Mouse (Mus musculus): ENCODE measurements around the gene Gm43720. TPM values are rescaled to one million over a fixed set of nuclear protein-coding genes. Genes with fewer than 3 reads are reported as not detected.
A peak's percentile ranks its signal among the peaks of the same experiment; 100 is the strongest.
"Not testable (repeated sequence)": the region's sequence is repeated elsewhere in the genome, so short reads cannot be mapped to it uniquely, and the experiment has no call there.

Gm43720 gene
- polyA plus RNA-seq, 1 experiment: not detected

DNA sequence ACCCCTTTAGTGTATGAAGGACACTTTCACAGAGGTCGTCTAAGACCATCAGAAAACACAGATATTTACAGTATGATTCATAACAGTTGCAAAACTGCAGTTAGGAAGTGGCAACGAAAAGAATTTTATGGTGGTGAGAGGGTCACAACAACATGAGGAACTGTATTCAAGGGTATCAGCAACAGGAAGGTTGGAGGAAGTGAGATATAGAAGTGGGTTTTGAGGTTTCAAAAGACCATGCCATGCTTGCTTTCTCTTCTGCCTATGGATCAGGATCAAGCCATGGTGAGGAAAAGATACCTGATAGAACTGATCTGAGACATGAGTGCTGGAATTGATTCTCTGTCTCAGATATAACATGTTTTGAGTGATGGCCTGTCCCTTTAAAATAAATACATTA is 52.4 kb downstream of the Gm43720 start:
- no peaks in the 10 kb centered on the region for H3K79me2 ChIP-seq (ENCODE audit: control insufficient read depth, insufficient read depth)
- H3K27me3 ChIP-seq (ENCODE audit: control insufficient read depth, insufficient read depth, insufficient read length): no peaks in the 10 kb centered on the region
- no peak overlapping the region for H3K4me3 ChIP-seq (ENCODE audit: insufficient read depth, poor library complexity, severe bottlenecking)
- no peaks in the 10 kb centered on the region for H3K79me3 ChIP-seq (ENCODE audit: low read depth)
- TF ChIP-seq FOSL1 (IDR thresholded peaks at IDR 0.05; ENCODE audit: insufficient read depth, low read length, poor library complexity, severe bottlenecking): no peak
- TF ChIP-seq MYOD1 (IDR thresholded peaks at IDR 0.05; ENCODE audit: control insufficient read depth, insufficient read length, low read depth): no peak
- TF ChIP-seq MAX (IDR thresholded peaks at IDR 0.05): no peak
- TF ChIP-seq CTCF (IDR thresholded peaks at IDR 0.05; ENCODE audit: control insufficient read depth, insufficient read depth, insufficient read length): no peak
- no peak for TF ChIP-seq CEBPB (IDR thresholded peaks at IDR 0.05; ENCODE audit: low read depth)
- no peak for TF ChIP-seq USF1 (IDR thresholded peaks at IDR 0.05; ENCODE audit: low read depth)
- TF ChIP-seq MYOG (IDR thresholded peaks at IDR 0.05; ENCODE audit: control insufficient read depth, extremely low read depth, insufficient read length): no peak
- no peaks in the 10 kb centered on the region for H3K36me3 ChIP-seq (ENCODE audit: control insufficient read depth, insufficient read depth)
- no peak overlapping the region for H3ac ChIP-seq (ENCODE audit: control insufficient read depth, insufficient read length, low read depth)

DNA sequence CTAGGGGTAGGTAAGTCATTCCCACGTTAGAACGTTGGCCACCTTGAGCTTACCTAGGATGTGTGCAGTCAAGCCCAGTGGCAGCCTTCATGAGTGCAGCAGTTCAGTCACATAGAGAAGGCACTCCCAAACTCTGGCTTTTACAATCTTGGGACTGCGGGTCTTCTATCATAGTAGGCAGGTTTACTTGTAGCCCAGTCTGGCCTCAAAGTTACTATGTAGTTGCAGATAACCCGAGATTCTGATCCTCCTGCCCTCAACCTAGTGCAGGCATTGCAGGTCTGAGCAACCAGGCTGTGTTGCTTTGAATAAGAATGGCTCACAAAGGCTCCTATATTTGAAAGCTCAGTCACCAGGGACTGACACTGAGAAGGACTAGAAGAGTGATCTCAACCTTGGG is 53.3 kb downstream of the Gm43720 start:
- Histone ChIP-seq H3K79me2 (ENCODE audit: control insufficient read depth, insufficient read depth) (no peaks in the 10 kb centered on the region), H3K27me3 (ENCODE audit: control insufficient read depth, insufficient read depth, insufficient read length) (no peaks in the 10 kb centered on the region), H3K79me3 (ENCODE audit: low read depth) (no peaks in the 10 kb centered on the region), H3K4me3 (ENCODE audit: insufficient read depth, poor library complexity, severe bottlenecking) (no peak overlapping the region), H3K36me3 (ENCODE audit: control insufficient read depth, insufficient read depth) (no peaks in the 10 kb centered on the region), H3ac (ENCODE audit: control insufficient read depth, insufficient read length, low read depth) (no peak overlapping the region)
- TF ChIP-seq MYOG (IDR thresholded peaks at IDR 0.05; ENCODE audit: control insufficient read depth, extremely low read depth, insufficient read length): no peak
- TF ChIP-seq MAX (IDR thresholded peaks at IDR 0.05): no peak
- TF ChIP-seq FOSL1 (IDR thresholded peaks at IDR 0.05; ENCODE audit: insufficient read depth, low read length, poor library complexity, severe bottlenecking): no peak
- TF ChIP-seq MYOD1 (IDR thresholded peaks at IDR 0.05; ENCODE audit: control insufficient read depth, insufficient read length, low read depth): no peak
- no peak for TF ChIP-seq CTCF (IDR thresholded peaks at IDR 0.05; ENCODE audit: control insufficient read depth, insufficient read depth, insufficient read length)
- TF ChIP-seq CEBPB (IDR thresholded peaks at IDR 0.05; ENCODE audit: low read depth): no peak
- no peak for TF ChIP-seq USF1 (IDR thresholded peaks at IDR 0.05; ENCODE audit: low read depth)

- H3ac ChIP-seq (ENCODE audit: control insufficient read depth, insufficient read length, low read depth): no peak within 1 kb of the TSS
- no peaks in the 10 kb centered on the region for H3K79me3 ChIP-seq (ENCODE audit: low read depth)
- no peaks in the 10 kb centered on the region for H3K36me3 ChIP-seq (ENCODE audit: control insufficient read depth, insufficient read depth)
- H3K4me3 ChIP-seq (ENCODE audit: insufficient read depth, poor library complexity, severe bottlenecking): no peak within 1 kb of the TSS
- H3K27me3 ChIP-seq (ENCODE audit: control insufficient read depth, insufficient read depth, insufficient read length): no peaks in the 10 kb centered on the region
- no peaks in the 10 kb centered on the region for H3K79me2 ChIP-seq (ENCODE audit: control insufficient read depth, insufficient read depth)
- TF ChIP-seq MYOD1 (IDR thresholded peaks at IDR 0.05; ENCODE audit: control insufficient read depth, insufficient read length, low read depth) (no peak), MYOG (IDR thresholded peaks at IDR 0.05; ENCODE audit: control insufficient read depth, extremely low read depth, insufficient read length) (no peak), CTCF (IDR thresholded peaks at IDR 0.05; ENCODE audit: control insufficient read depth, insufficient read depth, insufficient read length) (no peak), FOSL1 (IDR thresholded peaks at IDR 0.05; ENCODE audit: insufficient read depth, low read length, poor library complexity, severe bottlenecking) (no peak), USF1 (IDR thresholded peaks at IDR 0.05; ENCODE audit: low read depth) (no peak), CEBPB (IDR thresholded peaks at IDR 0.05; ENCODE audit: low read depth) (no peak), MAX (IDR thresholded peaks at IDR 0.05) (no peak)
Measured at GRCm38 (mm10) chr5:138225700-138226099, 54.1 kb downstream of the Gm43720 start, which contains the start of gene Nxpe5. TSS of gene Nxpe5 (plus strand) at chr5:138225898.

DNA sequence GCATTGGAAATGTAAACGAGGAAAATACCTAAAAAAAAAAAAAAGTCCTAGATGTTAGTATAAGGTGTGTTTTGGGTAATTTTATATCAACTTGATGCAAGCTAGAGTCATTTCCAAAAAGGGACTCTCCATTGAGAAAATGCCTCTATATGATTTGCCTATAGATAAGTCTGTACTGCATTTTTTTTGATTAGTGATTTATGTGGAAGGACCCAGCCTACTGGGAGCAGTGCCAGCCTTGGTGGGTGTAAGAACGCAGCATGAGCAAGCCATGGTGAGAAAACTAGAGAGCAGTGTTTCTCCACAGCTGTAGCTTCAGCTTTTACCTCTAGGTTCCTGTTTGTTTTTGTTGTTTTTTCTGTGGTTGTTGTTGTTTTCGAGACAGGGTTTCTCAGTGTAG is 56.5 kb downstream of the Gm43720 start:
- no peak overlapping the region for H3ac ChIP-seq (ENCODE audit: control insufficient read depth, insufficient read length, low read depth)
- H3K27me3 ChIP-seq (ENCODE audit: control insufficient read depth, insufficient read depth, insufficient read length): no peaks in the 10 kb centered on the region
- TF ChIP-seq MYOG (IDR thresholded peaks at IDR 0.05; ENCODE audit: control insufficient read depth, extremely low read depth, insufficient read length): no peak
- no peak for TF ChIP-seq CEBPB (IDR thresholded peaks at IDR 0.05; ENCODE audit: low read depth)
- TF ChIP-seq MYOD1 (IDR thresholded peaks at IDR 0.05; ENCODE audit: control insufficient read depth, insufficient read length, low read depth): no peak
- TF ChIP-seq FOSL1 (IDR thresholded peaks at IDR 0.05; ENCODE audit: insufficient read depth, low read length, poor library complexity, severe bottlenecking): no peak
- TF ChIP-seq USF1 (IDR thresholded peaks at IDR 0.05; ENCODE audit: low read depth): no peak
- TF ChIP-seq MAX (IDR thresholded peaks at IDR 0.05): no peak
- TF ChIP-seq CTCF (IDR thresholded peaks at IDR 0.05; ENCODE audit: control insufficient read depth, insufficient read depth, insufficient read length): no peak

GRCm38 (mm10) chr5:138222111-138222510 is 57.6 kb downstream of the Gm43720 start:
- Histone ChIP-seq H3ac (ENCODE audit: control insufficient read depth, insufficient read length, low read depth) (no peak overlapping the region), H3K79me3 (ENCODE audit: low read depth) (no peaks in the 10 kb centered on the region), H3K4me3 (ENCODE audit: insufficient read depth, poor library complexity, severe bottlenecking) (no peak overlapping the region), H3K27me3 (ENCODE audit: control insufficient read depth, insufficient read depth, insufficient read length) (no peaks in the 10 kb centered on the region), H3K36me3 (ENCODE audit: control insufficient read depth, insufficient read depth) (no peaks in the 10 kb centered on the region), H3K79me2 (ENCODE audit: control insufficient read depth, insufficient read depth) (no peaks in the 10 kb centered on the region)
- TF ChIP-seq CTCF (IDR thresholded peaks at IDR 0.05; ENCODE audit: control insufficient read depth, insufficient read depth, insufficient read length): peak; percentile 77
- TF ChIP-seq USF1 (IDR thresholded peaks at IDR 0.05; ENCODE audit: low read depth): no peak

More for the DNA sequence above, 56.5 kb downstream of the Gm43720 start:
- H3K4me3 ChIP-seq (ENCODE audit: insufficient read depth, poor library complexity, severe bottlenecking): no peak overlapping the region
- no peaks in the 10 kb centered on the region for H3K79me2 ChIP-seq (ENCODE audit: control insufficient read depth, insufficient read depth)
- H3K79me3 ChIP-seq (ENCODE audit: low read depth): no peaks in the 10 kb centered on the region
- no peaks in the 10 kb centered on the region for H3K36me3 ChIP-seq (ENCODE audit: control insufficient read depth, insufficient read depth)

GRCm38 (mm10) chr5:138219864-138220263 is 59.9 kb downstream of the Gm43720 start:
- no peak for TF ChIP-seq USF1 (IDR thresholded peaks at IDR 0.05; ENCODE audit: low read depth)
- TF ChIP-seq MYOG (IDR thresholded peaks at IDR 0.05; ENCODE audit: control insufficient read depth, extremely low read depth, insufficient read length): no peak
- TF ChIP-seq CEBPB (IDR thresholded peaks at IDR 0.05; ENCODE audit: low read depth): no peak
- no peak for TF ChIP-seq MYOD1 (IDR thresholded peaks at IDR 0.05; ENCODE audit: control insufficient read depth, insufficient read length, low read depth)
- no peak for TF ChIP-seq MAX (IDR thresholded peaks at IDR 0.05)
- no peak for TF ChIP-seq CTCF (IDR thresholded peaks at IDR 0.05; ENCODE audit: control insufficient read depth, insufficient read depth, insufficient read length)
- no peak for TF ChIP-seq FOSL1 (IDR thresholded peaks at IDR 0.05; ENCODE audit: insufficient read depth, low read length, poor library complexity, severe bottlenecking)
- Histone ChIP-seq H3K79me3 (ENCODE audit: low read depth) (no peaks in the 10 kb centered on the region), H3ac (ENCODE audit: control insufficient read depth, insufficient read length, low read depth) (no peak overlapping the region), H3K27me3 (ENCODE audit: control insufficient read depth, insufficient read depth, insufficient read length) (no peaks in the 10 kb centered on the region), H3K4me3 (ENCODE audit: insufficient read depth, poor library complexity, severe bottlenecking) (no peak overlapping the region), H3K79me2 (ENCODE audit: control insufficient read depth, insufficient read depth) (no peaks in the 10 kb centered on the region), H3K36me3 (ENCODE audit: control insufficient read depth, insufficient read depth) (no peaks in the 10 kb centered on the region)

GRCm38 (mm10) chr5:138216632-138217031 is 63.1 kb downstream of the Gm43720 start:
- not testable (repeated sequence) for H3K4me3 ChIP-seq (ENCODE audit: insufficient read depth, poor library complexity, severe bottlenecking); H3K27me3 ChIP-seq (ENCODE audit: control insufficient read depth, insufficient read depth, insufficient read length); H3K79me2 ChIP-seq (ENCODE audit: control insufficient read depth, insufficient read depth); H3ac ChIP-seq (ENCODE audit: control insufficient read depth, insufficient read length, low read depth); H3K79me3 ChIP-seq (ENCODE audit: low read depth); H3K36me3 ChIP-seq (ENCODE audit: control insufficient read depth, insufficient read depth)
